Mouse (Mus musculus): Measurements from ENCODE around the gene Atp6v1g3. TPM values are rescaled to one million over a fixed set of nuclear protein-coding genes. Genes with fewer than 3 reads are reported as not detected.

Gene Atp6v1g3
- total RNA-seq, 2 experiments from 2014 or later, result not detected

Other genes with a start within 250 kb of the Atp6v1g3 start
- 1 to 10 TPM; 3.3 to 3.6 TPM for gene Ptprc, start 98.0 kb upstream of the Atp6v1g3 start, total RNA-seq (2021)

All from heart, postnatal 4 days (tissue).